Mouse (Mus musculus) heart, embryonic 11.5 days (tissue): Measurements from ENCODE around the gene Axl. TPM values are rescaled to one million over a fixed set of nuclear protein-coding genes. Genes with fewer than 3 reads are reported as not detected.
"Not testable (repeated sequence)": the region's sequence is repeated elsewhere in the genome, so short reads cannot be mapped to it uniquely, and the experiment has no call there.

Experiments used
- ATAC-seq: fragments of 200-750 bp; cut with Nextera tagmentation; replicated peaks from 2 replicates; pipeline ENCODE4 v1.8.0; 2017; ENCODE audit warnings: moderate library complexity; ENCODE audit not compliant: insufficient number of reproducible peaks, low FRiP score, low TSS enrichment
- H3K27ac ChIP-seq: fragments of 300-500 bp; sonication (generic); 2 replicates; pipeline ENCODE4 v1.5.1; 2014; ENCODE audit warnings: mild to moderate bottlenecking, low read depth, low read length
- H3K27me3 ChIP-seq: fragments of 300-500 bp; sonication (generic); 2 replicates; pipeline ENCODE4 v1.6.1; 2014; ENCODE audit warnings: mild to moderate bottlenecking, low read length, mixed read lengths; ENCODE audit not compliant: control insufficient read depth, insufficient read depth
- H3K36me3 ChIP-seq: fragments of 300-500 bp; sonication (generic); 2 replicates; pipeline ENCODE4 v1.6.1; 2014; ENCODE audit warnings: mild to moderate bottlenecking, low read length, moderate library complexity, mixed read lengths; ENCODE audit not compliant: control insufficient read depth, insufficient read depth
- H3K4me1 ChIP-seq: fragments of 300-500 bp; sonication (generic); 2 replicates; pipeline ENCODE4 v1.6.1; 2014; ENCODE audit warnings: low read length; ENCODE audit not compliant: control insufficient read depth, insufficient read depth
- H3K4me2 ChIP-seq: fragments of 300-500 bp; sonication (generic); 2 replicates; pipeline ENCODE4 v1.6.1; 2014; ENCODE audit warnings: mild to moderate bottlenecking, moderate library complexity
- H3K4me3 ChIP-seq: fragments of 300-500 bp; sonication (generic); 2 replicates; pipeline ENCODE4 v1.5.1; 2014; ENCODE audit warnings: low read depth, low read length
- H3K9ac ChIP-seq: fragments of 300-500 bp; sonication (generic); 2 replicates; pipeline ENCODE4 v1.6.1; 2014; ENCODE audit warnings: mild to moderate bottlenecking, low read depth, low read length, moderate library complexity
- H3K9me3 ChIP-seq: fragments of 300-500 bp; sonication (generic); replicated peaks from 2 replicates; pipeline ENCODE4 v1.6.1; 2016; ENCODE audit warnings: low read length; ENCODE audit not compliant: control insufficient read depth
- WGBS: fragments of 180-500 bp; shearing (Covaris S2); extraction: QIAGEN DNeasy Blood & Tissue Kit; methylation state at CpG from one replicate; pipeline ENCODE4 v1.1.7; 2014; ENCODE audit not compliant: insufficient replicate concordance; 5-methylcytosine and 5-hydroxymethylcytosine counted together
- polyA plus RNA-seq: library from polyadenylated mRNA; unstranded; fragments of >200 nt; fragmentation: Nextera tagmentation; extraction: Ambion mirVana; gene quantifications from 2 replicates; pipeline ENCODE4 v1.2.1, GENCODE M21; 2014

The Axl gene
- polyA plus RNA-seq, 1 experiment from 2014 or later = 54.5 TPM

DNA sequence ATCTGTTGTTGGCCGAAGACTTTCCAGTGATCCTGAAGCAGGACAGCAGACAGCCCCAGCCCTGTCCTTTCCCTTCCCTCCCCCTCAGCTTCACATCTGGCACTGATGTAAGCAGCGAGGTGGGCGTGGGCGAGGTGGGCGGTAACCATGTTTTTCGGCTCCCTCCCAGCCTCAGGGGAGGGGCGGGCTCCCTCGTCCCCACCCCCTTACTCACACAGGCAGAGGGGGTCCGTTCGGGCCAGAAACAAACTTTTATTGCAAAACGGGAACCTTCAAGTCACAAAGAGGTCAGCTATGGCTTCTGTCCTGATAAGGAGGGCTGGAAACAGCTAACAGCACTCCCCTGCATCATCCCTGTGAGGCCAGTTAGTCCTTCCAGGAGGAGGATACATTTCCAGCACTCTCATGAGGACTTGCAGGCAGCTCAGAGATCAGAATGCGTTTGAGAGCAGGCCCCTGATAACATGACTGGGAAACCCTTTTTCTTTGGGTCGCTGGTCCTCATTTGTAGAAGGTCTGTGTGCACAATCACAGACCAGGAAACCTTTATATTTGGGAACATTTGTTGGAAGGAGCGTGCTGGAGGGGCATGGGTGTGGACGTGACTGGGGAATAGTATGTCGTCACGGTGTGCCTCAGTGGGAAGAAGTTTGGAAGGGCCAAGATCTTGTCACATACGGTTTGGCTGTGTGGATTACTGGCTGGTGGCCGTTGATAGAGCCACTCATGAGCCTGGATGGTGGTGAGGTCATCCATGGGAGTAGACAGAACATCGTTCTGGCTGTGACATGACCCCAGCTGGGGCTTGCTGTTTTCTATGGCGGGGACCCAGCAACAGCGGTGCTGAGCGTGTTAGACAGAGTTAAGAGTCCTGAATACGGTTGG is 14.0 kb upstream of the Axl start:
- H3K36me3 ChIP-seq = no peaks in the 10 kb centered on the region
- H3K4me2 ChIP-seq = peak overlapping the region; percentile 62
- 19% methylated on average over 24 of the region's 24 CpGs for WGBS
- peak overlapping the region; percentile 76 for H3K27ac ChIP-seq
- H3K4me3 ChIP-seq = peak overlapping the region; percentile 32
- H3K4me1 ChIP-seq = peaks cover 12% of the 10 kb centered on the region
- H3K9ac ChIP-seq = peak overlapping the region; percentile 58
- no peaks in the 10 kb centered on the region for H3K27me3 ChIP-seq
- H3K9me3 ChIP-seq = peaks cover 2% of the 10 kb centered on the region; the same call in 1 of the 2 replicates
- ATAC-seq = peak; percentile 68

- H3K27ac ChIP-seq = no peak overlapping the region
- H3K36me3 ChIP-seq = no peaks in the 10 kb centered on the region
- no peak overlapping the region for H3K9ac ChIP-seq
- WGBS = 89% methylated on average over 6 of the region's 6 CpGs
- H3K4me3 ChIP-seq = no peak overlapping the region
- peaks cover 2% of the 10 kb centered on the region; the same call in 1 of the 2 replicates for H3K9me3 ChIP-seq
- H3K4me2 ChIP-seq = no peak overlapping the region
- H3K27me3 ChIP-seq = no peaks in the 10 kb centered on the region
- peaks cover 12% of the 10 kb centered on the region for H3K4me1 ChIP-seq
- ATAC-seq = no peak
Measured at GRCm38 (mm10) chr7:25801031-25801430, 12.5 kb upstream of the Axl start.

DNA sequence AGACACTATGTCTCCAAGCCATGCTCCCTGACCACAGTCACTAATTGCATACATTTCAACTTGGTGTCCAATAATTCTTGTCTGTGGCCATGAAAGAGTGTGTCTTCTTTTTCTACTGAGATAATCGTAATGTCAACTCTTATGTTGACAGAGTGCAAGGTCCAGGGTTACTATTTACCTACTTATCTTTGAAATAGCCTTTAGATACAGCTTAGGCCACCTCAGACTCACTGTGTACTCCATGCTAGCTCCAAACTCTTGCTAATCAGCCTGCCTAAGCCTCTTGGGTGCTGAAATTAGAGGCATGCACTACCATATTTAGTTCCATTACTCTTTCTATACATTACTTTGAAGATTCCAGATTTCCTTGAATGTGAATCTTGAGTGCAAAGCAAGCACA is 10.9 kb upstream of the Axl start:
- ATAC-seq = no peak
- Histone ChIP-seq H3K9ac (no peak overlapping the region), H3K4me2 (no peak overlapping the region), H3K27me3 (no peaks in the 10 kb centered on the region), H3K9me3 (peaks cover 2% of the 10 kb centered on the region; the same call in 1 of the 2 replicates), H3K27ac (no peak overlapping the region), H3K4me1 (peaks cover 8% of the 10 kb centered on the region; the same call in 1 of the 2 replicates), H3K36me3 (no peaks in the 10 kb centered on the region), H3K4me3 (no peak overlapping the region)
- 59% methylated on average over 1 of the region's 1 CpGs for WGBS

- Histone ChIP-seq H3K4me3 (no peak overlapping the region), H3K4me2 (no peak overlapping the region), H3K27ac (no peak overlapping the region), H3K27me3 (no peaks in the 10 kb centered on the region), H3K9ac (no peak overlapping the region), H3K4me1 (peaks cover 8% of the 10 kb centered on the region; the same call in 1 of the 2 replicates), H3K36me3 (no peaks in the 10 kb centered on the region), H3K9me3 (peaks cover 2% of the 10 kb centered on the region; the same call in 1 of the 2 replicates)
- no peak for ATAC-seq
- WGBS = 76% methylated on average over 2 of the region's 2 CpGs
Measured at GRCm38 (mm10) chr7:25798540-25798939, 10.0 kb upstream of the Axl start.

DNA sequence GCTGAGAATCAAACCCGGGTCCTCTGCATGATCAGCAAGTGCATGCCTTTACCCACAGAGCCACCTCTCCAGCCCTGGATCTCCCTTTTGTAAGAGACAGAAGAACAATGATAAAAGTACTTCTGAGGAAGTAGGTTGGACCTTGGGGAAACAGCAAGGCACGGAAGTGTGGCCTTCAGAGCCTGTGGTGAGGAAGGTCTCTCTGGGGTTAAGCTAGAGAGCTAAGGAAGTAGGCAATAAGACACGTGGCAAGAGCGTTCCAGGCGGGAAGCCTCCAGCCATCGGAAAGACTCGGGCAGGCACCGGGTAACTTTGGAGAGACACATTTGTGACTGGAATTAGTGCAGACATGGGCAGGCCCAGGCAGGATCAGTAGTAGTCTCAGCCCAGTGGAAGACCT is 6.3 kb upstream of the Axl start:
- Histone ChIP-seq H3K9ac (no peak overlapping the region), H3K4me1 (no peaks in the 10 kb centered on the region), H3K4me2 (no peak overlapping the region), H3K4me3 (no peak overlapping the region), H3K36me3 (no peaks in the 10 kb centered on the region), H3K27me3 (no peaks in the 10 kb centered on the region), H3K9me3 (peaks cover 2% of the 10 kb centered on the region; the same call in 1 of the 2 replicates), H3K27ac (no peak overlapping the region)
- no peak for ATAC-seq
- 77% methylated on average over 8 of the region's 8 CpGs for WGBS

DNA sequence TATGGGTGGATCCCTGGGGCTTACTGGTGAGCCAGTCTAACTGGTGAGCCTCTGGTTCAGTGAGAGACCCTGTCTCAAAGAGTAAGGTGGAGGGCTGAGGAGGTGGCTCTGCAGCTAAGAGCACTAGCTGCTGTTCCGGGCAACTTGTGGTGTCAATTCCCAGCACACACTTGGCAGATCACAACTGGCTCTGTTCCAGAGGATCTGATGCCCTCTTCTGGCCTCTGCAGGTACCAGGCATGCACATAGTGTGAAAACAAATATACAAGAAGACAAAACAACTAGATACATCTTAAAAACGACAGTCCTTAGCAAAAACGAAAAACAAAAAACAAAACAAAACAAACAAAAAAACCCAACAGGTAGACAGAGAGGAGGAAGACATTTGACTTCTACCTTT is 5.2 kb upstream of the Axl start:
- peaks cover 2% of the 10 kb centered on the region; the same call in 1 of the 2 replicates for H3K9me3 ChIP-seq
- no peak overlapping the region for H3K4me3 ChIP-seq
- H3K4me2 ChIP-seq = no peak overlapping the region
- H3K9ac ChIP-seq = no peak overlapping the region
- H3K27ac ChIP-seq = no peak overlapping the region
- H3K4me1 ChIP-seq = 0 out of 2 replicates have a peak, but pooled peaks cover 6% of the 10 kb centered on the region
- 51% methylated on average over 3 of the region's 3 CpGs for WGBS
- H3K27me3 ChIP-seq = no peaks in the 10 kb centered on the region
- ATAC-seq = no peak
- no peaks in the 10 kb centered on the region for H3K36me3 ChIP-seq

DNA sequence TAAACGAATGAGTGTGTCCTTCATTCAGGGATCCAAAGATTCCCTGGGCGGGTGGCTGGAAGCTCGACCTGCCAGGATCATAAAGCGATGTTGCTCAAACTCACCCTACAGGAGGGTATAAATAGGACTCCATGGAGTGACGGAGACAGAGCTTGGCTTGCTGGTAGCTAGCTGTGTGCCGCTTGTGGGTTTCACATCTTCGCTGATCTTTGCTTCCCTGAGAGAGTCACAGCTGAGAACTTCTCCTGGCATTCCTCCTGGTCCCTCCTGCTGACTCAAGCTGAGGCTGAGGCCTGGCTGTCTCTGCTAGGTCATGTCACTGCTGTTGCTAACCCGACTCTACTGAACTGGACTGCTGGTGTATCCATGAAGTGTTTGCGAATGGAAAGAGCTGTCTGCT is 4.5 kb upstream of the Axl start:
- WGBS = 56% methylated on average over 9 of the region's 9 CpGs
- not testable (repeated sequence) for H3K4me3 ChIP-seq, H3K4me1 ChIP-seq, H3K4me2 ChIP-seq, H3K9me3 ChIP-seq, H3K27ac ChIP-seq, ATAC-seq, H3K27me3 ChIP-seq, H3K9ac ChIP-seq, H3K36me3 ChIP-seq

DNA sequence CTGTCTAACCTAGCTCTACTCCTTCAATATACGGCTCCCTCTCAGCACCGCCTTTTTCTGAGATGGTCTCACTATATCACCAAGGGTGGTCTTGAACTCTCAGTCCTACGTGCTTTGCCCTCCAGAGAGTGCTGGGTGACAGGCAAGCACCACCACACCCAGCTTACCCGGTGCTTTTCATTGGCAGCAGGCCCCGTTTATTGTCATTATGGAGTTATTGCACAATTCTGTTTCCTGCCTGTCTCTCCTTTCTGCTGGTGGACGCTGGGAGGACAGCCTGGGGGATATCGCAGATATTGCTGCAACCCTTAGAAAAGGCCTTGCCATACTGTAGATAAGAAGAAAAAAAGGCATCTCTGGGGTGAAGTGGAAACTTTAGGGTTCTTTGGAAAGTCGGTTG is 2.1 kb upstream of the Axl start:
- Histone ChIP-seq H3K27me3 (no peaks in the 10 kb centered on the region), H3K4me1 (peaks cover 19% of the 10 kb centered on the region), H3K36me3 (no peaks in the 10 kb centered on the region), H3K9ac (no peak overlapping the region), H3K9me3 (no peaks in the 10 kb centered on the region), H3K27ac (no peak overlapping the region), H3K4me3 (no peak overlapping the region), H3K4me2 (no peak overlapping the region)
- ATAC-seq = no peak
- WGBS = 63% methylated on average over 8 of the region's 8 CpGs

- no peak for ATAC-seq
- Histone ChIP-seq H3K27ac (peak overlapping the region; percentile 32; the same call in 1 of the 2 replicates), H3K4me1 (peaks cover 21% of the 10 kb centered on the region), H3K9me3 (no peaks in the 10 kb centered on the region), H3K36me3 (0 out of 2 replicates have a peak, but pooled peaks cover 3% of the 10 kb centered on the region), H3K9ac (no peak overlapping the region), H3K27me3 (no peaks in the 10 kb centered on the region), H3K4me3 (peak overlapping the region; percentile 69; the same call in 1 of the 2 replicates), H3K4me2 (peak overlapping the region; percentile 93)
- 31% methylated on average over 3 of the region's 3 CpGs for WGBS
Measured at GRCm38 (mm10) chr7:25789129-25789440, 580 bp upstream of the Axl start.
